Mouse (Mus musculus): ENCODE results near the gene Fam160a1.
A peak's percentile ranks its signal among the peaks of the same experiment; 100 is the strongest.

The Fam160a1 gene

DNA sequence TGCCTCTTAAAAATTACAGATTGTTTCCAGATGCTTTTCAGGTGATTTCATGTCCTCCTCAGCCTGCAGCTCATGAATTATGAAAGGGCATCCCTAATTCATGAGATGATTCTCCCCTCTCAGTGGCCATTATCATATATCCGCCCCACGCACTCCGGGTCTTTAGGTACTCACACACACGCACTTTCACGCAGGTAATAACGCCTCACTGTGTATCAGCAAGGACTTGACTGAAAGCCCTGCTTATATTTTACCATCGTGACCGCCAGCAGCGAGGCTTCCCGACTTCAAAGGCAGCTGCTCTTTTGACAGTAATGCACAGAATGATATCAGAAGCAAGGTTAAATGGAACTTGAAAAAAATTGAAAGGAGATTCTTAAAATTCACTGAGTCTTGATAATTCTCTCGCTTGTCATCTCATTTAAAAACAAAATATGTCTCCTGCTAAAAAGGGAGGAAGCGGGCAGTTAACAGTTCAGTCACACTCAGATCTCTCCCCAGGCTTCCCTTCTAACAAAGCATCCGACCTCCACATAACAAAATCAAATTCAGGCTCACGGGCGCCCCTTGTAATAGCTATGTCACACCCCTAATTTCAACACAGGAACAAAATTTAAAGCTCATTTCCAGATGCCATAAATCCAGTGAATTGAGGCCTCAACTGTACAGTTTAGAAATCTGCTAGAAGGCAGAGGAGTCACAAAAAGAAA is 3.9 kb upstream of the Fam160a1 start:
- no peak for DNase-seq

DNA sequence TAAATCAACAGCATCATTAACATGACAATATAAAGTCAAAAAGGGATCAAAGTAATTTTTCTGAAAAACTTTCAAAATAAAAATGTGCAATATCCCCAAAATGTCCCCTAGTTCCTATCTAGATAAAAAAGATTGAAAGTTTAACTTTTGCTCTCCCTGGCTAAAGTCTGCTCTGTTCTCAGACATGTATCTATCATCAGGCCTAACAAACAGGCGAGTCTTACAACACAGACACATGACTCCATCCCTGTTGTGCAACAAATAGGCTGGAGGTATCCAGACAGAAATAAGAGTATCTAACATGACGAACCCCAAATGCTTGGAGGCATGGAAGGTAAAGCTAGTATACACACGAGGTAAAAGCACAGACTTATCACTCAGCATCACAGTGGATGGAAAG is 2.2 kb upstream of the Fam160a1 start:
- no peak for DNase-seq

DNA sequence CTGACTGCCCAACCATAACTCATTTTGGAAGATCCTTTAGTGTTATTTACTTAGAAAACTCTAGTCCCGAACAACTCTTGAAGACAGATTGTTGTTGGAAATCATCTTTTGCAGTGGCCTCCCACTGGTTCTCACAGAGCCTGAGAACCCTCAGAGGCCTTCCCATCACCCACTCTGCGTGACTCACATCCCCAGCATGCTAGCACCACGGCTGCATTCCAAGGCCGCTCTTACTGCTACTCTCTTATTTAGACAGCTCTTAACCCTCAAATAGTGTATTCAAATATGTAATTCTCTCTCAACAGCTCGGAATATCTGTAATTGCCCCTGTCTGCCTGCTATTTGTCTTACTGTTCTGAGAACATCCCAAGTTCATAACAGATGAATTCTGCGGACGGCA is 2.9 kb downstream of the Fam160a1 start:
- no peak for DNase-seq

DNA sequence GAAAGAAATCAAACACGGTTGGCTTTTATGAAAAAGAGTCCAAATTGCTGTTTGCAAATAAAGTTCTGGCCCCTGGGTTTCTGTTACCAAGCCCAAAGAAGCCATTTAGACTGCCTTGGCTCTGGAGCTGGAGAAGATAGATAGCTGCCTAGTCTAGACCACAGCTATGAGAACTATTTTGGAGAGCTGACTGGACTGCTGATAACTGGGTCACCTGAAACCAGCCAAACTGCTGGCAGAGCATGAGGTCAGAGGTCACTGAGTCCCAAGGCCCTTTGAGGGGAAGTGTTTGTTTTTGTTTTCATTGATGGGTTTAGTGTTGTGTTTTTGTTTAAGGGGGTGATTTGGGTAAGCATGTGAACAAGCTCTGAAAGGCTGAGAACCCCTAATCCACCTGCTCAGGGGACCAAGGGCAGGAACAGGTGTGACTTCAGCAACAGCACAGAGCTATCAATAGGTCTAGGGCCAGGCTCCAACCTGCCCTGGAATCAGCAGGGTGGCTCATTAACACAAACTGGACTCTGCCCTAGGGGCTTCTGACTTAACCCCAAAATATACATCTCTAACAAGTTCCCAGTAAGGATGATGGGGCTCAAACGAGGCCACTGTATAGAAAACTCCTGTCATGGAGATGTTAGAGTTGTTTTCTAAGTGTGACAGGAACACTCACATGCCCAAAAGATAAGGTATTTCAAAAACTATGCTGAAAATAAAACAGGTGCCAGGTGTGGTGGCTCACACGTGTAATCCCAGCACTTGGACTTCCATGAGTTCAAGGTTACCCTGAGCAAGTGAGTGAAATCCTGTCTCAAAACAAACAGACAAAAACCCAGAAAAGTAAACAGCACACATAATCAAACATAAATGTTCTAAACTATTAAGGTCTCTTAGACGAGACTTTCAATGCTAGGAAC is 3.7 kb downstream of the Fam160a1 start:
- DNase-seq, result no peak

DNA sequence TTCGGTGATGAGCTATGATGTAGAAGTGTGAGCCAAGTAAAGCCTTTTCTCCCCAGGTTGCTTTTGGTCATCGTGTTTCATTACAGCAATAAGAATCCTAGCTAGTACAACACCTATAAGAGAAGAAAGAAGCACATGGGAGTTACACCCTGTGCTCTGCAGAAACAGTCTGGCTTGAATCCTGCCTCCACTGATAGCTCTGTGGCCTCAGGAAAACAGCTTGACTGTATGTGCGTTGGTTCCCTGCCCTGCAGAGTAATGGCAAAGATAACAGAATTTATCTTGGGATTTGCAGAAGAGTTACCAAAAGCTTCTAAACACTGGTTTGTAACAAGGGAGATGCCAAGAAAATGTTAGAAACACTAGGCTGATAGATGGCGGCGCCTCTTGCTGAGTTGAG is 5.1 kb downstream of the Fam160a1 start:
- DNase-seq, result no peak

DNA sequence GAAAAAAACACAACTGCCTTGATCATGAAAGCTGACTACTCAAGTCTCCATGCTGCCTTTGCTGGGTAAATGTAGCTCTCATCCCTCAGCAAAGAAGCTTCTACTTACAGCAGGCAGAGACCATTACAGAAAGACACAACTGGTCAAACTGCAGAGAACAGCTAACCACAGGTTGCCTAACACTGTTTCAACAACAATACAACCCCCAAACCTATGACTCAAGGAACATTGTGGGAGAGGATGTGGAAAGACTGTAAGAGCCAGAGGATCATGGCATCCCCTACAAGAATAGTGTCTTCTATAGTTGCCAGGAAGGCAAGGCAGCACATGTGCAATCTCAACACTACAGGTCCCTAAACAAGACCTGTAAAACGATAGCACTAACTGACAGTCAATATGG is 23.9 kb downstream of the Fam160a1 start:
- no peak for DNase-seq

DNA sequence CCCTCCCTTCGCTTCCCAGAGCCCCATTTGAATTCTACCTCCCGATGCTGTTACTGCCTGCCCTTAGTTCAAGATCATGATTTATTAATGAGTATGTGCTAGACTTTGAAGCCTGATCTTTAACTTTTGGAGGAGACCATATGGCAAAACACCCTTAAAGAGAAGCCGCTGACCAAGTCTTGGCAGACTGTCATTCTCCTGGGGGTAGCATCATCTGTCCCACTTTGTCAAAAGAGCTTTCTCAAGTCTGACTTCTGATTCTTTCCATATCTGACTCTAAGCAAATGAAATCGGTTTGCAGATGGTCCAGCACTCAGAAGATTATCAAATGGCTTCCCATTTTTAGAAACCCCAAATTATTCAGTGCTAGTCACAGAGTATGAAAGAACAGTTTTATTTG is 27.3 kb downstream of the Fam160a1 start:
- DNase-seq, result peak in 1 of 2 experiments; percentile 6

DNA sequence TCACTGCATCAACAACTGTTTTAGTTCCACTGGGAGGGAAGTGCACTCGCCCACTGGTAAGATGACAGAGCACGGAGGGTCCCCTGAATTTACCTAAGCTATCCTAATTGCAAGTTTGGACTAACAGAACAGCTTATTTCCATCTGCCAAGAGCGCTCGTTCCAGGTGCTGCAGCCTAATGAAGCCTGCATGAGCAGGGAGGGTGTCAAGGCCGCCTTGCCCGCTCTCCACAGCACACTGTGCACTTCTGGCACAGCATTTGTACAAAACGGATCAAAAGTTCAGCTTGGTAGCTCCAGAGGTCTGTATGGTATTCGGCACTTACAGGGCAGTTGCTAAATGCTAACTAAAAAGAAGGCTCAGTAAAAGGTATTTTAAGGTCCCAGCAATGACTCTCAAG is 30.6 kb downstream of the Fam160a1 start:
- DNase-seq, result no peak

DNA sequence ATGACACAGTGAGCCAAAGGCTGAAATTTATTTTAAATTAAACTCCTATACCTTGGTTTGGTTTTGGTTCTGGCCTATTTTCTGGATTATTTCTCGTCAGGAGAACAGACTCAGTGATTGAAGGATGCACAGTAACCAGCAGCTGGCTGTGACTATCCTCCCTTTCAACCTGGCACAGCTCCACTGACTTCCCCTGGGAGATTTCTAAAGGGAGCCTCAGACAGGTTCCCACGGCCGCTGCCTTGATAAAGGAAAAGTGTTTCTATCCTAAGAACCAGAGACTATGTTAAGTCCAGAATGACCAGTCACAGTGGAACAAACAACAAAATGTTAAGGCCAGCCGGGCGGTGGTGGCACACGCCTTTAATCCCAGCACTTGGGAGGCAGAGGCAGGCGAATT is 36.2 kb downstream of the Fam160a1 start:
- DNase-seq, result no peak

DNA sequence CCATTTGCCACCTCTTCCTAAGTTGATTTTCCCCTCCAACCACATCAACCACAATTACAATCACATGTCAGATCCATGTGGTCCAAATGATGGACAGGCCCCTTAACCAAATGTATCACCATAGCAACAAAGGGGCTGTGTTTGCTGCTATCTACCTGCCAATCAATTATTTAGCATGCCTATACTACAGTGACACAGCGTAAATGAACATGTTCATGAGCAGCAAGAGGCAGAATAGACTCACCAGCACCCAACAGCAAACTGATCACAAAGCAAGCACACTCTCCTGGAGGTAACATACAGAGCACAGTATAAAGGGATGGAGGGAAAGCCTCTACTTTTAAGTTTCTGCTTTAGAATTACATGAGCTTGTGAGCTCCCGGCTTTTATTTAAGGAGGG is 36.8 kb downstream of the Fam160a1 start:
- no peak for DNase-seq

DNA sequence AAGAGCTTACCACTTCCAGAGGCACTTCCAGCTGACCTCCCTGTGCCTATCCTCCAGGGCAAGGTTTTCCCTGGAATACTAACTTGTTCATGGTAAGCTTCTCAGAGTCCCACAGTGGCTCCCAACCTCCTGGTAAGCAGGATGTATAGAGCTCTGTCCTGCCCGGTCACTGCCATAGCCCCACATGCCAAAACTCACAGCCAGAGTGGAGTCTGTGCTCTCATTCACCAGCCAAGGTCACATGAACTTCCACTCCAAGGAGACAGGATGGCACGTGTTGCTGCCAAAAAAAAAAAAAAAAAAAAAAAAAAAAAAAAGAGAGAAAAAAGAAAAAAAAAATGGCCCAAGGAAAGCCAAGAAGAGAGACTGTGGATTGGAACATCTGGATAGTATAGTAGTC is 39.2 kb downstream of the Fam160a1 start:
- DNase-seq, result no peak

DNA sequence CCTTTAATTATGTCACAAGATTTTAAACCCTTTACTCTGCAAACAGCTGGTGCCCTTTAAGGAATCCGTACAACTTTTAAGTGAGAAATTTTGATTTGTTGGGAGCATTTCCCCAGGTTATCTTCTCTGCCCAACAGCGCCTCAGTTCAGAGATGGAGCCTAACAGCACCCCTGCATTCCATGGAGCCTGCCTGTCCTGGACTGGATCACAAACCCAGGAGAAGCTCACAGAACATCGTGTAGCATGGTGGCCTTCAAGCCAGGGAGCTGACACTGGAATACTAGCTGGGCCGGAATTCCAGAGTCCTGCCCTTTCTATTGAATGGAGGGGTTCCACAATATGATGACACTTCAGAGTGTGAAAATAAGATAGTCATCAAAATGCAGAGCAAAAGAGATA is 39.7 kb downstream of the Fam160a1 start:
- DNase-seq, result no peak

DNA sequence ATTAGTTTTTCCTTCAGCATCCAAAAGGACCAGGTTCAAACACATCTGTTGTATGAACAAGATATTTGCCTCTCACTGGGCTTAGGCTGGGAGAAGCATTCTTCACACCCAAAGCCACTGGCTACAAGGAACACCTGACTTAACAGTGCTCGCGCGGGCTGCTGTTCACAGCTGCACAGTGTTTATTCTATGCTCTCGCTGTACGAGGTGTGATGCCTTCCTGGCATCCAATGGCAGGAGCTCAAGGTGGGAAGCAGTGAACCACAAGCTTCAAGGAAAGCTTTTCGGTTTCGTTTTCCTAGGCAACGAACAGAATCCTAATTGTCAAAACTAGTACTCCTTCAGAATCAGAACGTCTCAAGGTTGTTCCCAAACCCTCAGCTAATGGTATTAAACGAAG is 40.4 kb downstream of the Fam160a1 start:
- DNase-seq, result no peak

DNA sequence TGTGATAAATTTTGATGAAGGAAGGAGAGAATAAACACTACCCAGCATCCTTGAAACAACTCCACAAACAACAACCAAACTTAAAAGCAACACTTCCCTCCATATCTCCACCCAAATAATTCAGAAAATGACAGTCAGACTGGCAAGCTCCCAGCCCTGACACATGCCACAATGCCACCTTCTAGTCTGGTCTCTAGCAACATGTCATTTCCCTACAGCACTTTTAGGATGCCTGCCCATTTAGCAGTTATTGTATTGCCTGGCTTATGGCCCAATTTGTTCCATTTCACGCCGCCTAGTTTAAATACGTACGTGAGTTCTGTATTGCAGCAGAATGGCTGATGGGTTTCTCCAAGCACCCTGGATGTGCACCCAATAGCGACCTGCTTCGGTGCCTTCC is 41.0 kb downstream of the Fam160a1 start:
- no peak for DNase-seq

DNA sequence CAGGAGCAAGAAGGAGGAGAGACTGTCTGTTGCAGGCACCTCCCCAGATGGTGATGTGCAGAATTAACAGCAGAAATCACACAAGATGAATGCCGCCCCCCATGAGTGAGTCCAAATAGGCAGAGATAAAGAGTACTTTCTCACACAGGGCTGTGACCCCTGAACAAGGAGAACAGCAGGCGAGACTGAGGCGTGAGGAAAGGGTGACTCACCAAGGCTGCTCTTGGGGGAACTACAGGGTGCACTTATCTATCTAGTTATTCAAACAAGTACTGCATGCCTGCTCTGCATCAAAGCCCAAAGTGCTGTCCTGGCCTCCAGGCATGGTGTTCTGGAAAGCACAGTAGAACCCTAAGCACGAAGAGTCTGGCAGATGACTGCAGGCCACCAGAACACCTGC is 43.2 kb downstream of the Fam160a1 start:
- no peak for DNase-seq

DNA sequence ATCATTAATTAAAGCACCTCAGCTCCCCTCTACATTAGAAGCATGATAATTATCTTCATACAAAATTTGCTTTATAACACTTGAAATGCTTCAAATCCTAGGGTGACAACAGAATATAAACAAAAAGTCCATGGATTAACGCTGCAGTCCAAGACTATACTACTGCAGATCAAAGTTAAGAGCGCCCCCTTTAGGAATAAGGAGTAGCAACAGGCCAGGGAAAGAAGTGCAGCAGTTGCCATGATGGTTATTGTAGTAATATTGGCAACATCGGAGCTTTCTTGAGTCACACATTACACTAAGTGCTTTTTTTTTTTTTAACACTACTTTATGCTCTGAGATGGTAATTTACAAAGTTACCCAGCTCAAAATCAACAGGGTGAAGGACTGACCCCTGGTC is 43.7 kb downstream of the Fam160a1 start:
- DNase-seq, result peak; percentile 26 to 38

DNA sequence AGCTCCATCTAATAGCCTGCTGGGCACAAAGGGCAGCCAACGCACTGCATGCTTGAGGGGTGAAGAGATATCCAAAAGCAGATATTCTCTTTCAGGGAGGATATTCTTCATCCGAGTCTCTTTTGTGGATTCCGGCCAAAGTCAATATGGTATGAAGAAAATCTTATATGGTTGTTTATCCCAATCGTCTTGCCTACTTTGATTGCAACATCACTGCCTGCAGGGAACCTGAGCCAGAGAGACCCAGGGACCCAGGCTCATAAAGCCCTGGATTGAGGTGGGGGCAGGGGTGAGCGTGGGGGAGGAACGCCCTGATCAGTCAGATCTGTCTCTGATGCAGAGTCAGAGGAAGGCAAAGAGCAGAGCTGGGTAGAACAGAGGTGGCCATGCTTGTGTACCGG is 52.2 kb downstream of the Fam160a1 start:
- DNase-seq, result no peak

DNA sequence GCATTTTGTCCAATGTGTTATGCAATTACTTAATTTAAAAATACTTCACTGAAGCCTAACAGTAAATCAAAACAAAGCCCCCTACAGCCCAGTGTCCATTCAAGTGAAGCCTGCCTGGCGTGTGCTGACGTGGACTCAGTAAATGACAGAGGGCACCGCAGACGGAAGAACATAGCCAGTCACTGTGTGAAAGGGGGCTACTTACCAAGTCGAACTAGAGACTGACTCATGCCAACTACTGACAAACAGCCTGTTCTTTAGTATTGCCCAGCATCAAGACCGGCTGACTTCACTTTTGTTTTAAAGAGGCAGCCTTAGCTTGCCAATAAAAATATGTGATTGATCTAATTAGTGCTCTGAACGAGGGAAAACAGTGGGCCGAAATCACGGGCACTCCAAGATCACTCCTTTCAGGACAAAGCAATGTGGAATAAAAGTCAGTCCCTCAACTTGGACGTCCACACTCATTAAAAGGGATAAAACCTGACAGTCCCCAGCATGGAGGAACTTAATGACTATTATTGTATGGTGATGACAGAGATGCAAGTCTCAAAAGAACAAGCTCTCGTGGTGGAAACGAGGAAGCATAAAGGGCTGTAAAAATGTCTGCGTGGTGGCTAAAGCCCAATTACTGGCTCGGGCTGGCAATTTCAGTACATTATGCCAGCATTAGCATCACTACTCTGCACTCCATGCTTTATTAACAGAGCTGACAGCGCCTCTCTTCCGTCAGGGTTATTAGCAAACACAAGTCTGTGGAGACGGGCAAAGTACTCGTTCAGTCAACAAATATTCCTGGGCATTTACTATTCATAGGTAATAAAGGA is 52.9 kb downstream of the Fam160a1 start:
- no peak for DNase-seq

DNA sequence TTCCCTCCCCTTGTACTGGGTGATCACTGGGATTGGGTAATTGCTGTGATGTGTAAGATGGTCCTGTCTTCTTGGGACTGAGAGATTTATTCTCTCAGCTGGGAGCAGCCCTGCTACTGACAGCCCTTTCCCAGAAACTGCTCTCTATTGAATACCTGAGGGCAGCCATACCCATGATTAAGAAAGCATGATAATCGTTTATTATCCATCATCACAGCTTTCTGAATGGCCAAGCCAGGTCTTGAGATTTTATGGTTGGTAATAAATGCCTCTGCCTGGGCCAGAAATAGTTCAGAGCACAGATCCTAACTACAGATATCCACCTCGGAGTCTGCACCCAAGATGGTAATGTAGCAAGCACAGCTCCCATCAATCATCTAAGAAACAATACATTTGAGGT is 59.1 kb downstream of the Fam160a1 start:
- DNase-seq, result no peak

DNA sequence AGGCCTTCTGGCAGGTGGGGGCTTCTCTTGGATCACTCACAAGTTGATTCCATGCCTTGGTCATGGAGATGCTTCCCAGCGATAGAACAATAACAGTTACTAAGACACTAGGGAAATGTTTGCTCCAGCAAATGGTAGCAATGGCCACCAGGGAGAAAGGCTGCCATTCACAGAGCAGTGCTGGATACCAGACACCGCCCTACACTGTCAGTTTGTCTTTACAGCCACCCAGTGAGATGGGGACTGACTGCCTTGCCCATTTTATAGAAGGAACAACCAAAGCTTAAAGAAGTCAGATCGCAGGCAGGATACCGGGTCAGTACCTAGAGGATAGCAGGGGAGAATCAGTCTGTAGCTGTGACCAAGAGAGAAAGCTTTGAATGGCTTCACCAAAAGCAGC is 59.7 kb downstream of the Fam160a1 start:
- DNase-seq, result no peak

DNA sequence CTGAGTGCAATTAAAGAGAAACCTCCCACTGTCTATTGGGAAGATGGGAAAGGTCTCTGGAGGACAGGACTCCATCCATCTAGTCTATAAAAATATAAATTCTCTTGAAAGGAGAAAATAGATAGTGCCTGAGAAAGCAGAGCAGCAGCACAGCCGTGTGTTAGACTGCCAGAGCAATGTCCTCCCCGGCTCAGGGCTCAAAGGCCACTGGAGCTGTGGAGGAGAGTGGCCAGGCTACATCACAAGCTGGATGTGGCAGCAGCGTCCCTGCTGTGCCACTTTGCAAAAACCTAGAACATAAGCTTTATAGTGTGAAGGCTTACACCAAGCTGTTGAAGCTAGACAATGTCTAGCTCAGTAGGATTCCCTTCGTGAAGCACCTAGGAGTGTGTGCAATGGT is 67.7 kb downstream of the Fam160a1 start:
- no peak for DNase-seq

DNA sequence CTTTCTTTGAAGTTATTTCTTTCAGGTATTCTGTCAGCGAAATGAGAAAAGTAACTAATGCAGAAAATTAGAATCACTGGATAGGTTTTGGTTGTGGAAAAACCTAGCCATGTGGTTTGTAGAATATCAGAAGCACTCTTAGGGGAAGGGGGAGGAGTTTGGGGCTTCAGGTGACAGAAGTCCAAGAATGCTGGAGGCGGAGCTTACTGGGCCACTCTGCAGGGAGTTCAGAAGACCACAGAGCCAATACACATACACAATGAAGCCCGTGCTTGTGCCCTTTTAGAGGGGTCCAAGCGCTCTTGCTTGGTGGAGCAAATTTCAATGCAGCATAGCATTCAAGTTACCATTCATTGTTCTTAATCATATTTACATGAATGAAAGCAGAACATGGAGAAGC is 68.2 kb downstream of the Fam160a1 start:
- DNase-seq, result no peak

DNA sequence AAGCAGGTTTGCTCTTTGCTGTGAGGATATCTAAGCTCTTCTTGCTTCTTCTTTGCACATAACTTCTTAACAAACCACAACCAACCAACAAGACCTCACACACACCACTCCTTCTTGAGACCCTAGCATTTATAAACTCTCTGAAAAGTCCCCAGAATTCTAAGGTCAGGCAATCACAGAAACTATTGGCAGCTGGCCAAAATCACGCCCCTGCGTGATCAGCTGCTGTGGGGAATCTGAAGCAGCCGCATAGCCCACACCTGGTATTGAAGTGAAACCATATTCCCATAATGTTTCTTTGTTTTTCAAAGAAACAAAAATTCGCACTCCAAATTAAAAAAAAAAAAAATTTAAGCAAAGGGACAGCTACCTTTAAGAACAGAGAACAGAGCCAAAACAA is 71.0 kb downstream of the Fam160a1 start:
- DNase-seq, result no peak

DNA sequence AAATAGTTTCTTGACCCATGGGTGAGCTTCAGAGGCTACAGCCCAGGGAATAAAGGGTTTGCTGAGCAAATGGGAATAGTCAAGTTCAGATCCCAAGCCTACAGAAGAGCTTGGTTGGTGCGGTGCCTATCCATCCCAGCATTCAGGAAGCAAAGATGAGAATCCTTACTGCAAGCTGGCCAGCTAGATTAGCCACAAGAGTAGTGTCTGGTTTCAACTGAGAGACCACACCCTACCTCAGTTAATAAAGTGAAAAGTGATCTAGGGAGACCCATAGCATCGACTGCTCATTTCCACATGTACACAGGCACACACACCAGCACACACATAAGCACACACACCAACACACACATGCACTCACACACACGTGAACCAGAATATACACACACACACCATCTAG is 75.3 kb downstream of the Fam160a1 start:
- DNase-seq, result no peak

Measured in cerebellum, adult 18-20 months (tissue).